Mouse (Mus musculus) megakaryocyte-erythroid progenitor cell, adult 5-6 weeks (primary cell): ENCODE measurements around the gene Cpa2. TPM values are rescaled to one million over a fixed set of nuclear protein-coding genes. Genes with fewer than 3 reads are reported as not detected.

Experiments
- ATAC-seq: replicated peaks from 2 replicates; pipeline ENCODE4 v1.8.0; 2016; ENCODE audit warnings: mild to moderate bottlenecking, inconsistent platforms; ENCODE audit not compliant: severe bottlenecking, poor library complexity, low FRiP score, low TSS enrichment
- total RNA-seq, 2 experiments: library from RNA; stranded (forward) in 1 of 2; stranded (reverse) in 1 of 2; fragments of 200-1000, 215-1000 nt in 1 of 2; fragments of >200 nt in 1 of 2; fragmentation: Nextera tagmentation in 1 of 2; gene quantifications; 2 replicates each; pipeline ENCODE4 v1.2.3; 2014 to 2017

Cpa2 gene
- total RNA-seq, 2 experiments from 2014 or later = not detected

GRCm38 (mm10) chr6:30546571-30547273 is 5.3 kb downstream of the Cpa2 start:
- ATAC-seq = peak; percentile 57

GRCm38 (mm10) chr6:30547274-30547645 is 5.9 kb downstream of the Cpa2 start:
- no peak for ATAC-seq

- ATAC-seq = no peak
Measured at GRCm38 (mm10) chr6:30547656-30548306, 6.4 kb downstream of the Cpa2 start.

GRCm38 (mm10) chr6:30549231-30549761 is 7.9 kb downstream of the Cpa2 start:
- ATAC-seq = no peak

- ATAC-seq = no peak
Measured at GRCm38 (mm10) chr6:30550496-30551192, 9.3 kb downstream of the Cpa2 start.

- no peak for ATAC-seq
Measured at GRCm38 (mm10) chr6:30551193-30551515, 9.8 kb downstream of the Cpa2 start.

GRCm38 (mm10) chr6:30551644-30552580 is 10.5 kb downstream of the Cpa2 start:
- ATAC-seq = no peak

GRCm38 (mm10) chr6:30552628-30553027 is 11.2 kb downstream of the Cpa2 start:
- no peak for ATAC-seq

- no peak for ATAC-seq
Measured at GRCm38 (mm10) chr6:30553381-30554010, 12.1 kb downstream of the Cpa2 start.

- no peak for ATAC-seq
Measured at GRCm38 (mm10) chr6:30554092-30554491, 12.7 kb downstream of the Cpa2 start.

- no peak for ATAC-seq
Measured at GRCm38 (mm10) chr6:30554621-30555170, 13.3 kb downstream of the Cpa2 start.

- ATAC-seq = no peak
Measured at GRCm38 (mm10) chr6:30556080-30556479, 14.7 kb downstream of the Cpa2 start.

GRCm38 (mm10) chr6:30559726-30560125 is 18.3 kb downstream of the Cpa2 start:
- ATAC-seq = no peak

GRCm38 (mm10) chr6:30562132-30562531 is 20.8 kb downstream of the Cpa2 start:
- ATAC-seq = no peak

GRCm38 (mm10) chr6:30563575-30563974 is 22.2 kb downstream of the Cpa2 start:
- no peak for ATAC-seq

GRCm38 (mm10) chr6:30564051-30564450 is 22.7 kb downstream of the Cpa2 start:
- no peak for ATAC-seq

GRCm38 (mm10) chr6:30568069-30568468 is 26.7 kb downstream of the Cpa2 start, which contains the start of gene Cpa4:
TSS of gene Cpa4 (plus strand) at chr6:30568369.
- ATAC-seq = no peak

- no peak for ATAC-seq
Measured at GRCm38 (mm10) chr6:30569331-30569730, 27.9 kb downstream of the Cpa2 start.

- no peak for ATAC-seq
Measured at GRCm38 (mm10) chr6:30570012-30570411, 28.6 kb downstream of the Cpa2 start.
